Mouse (Mus musculus) brain, embryonic 18.5 days (tissue): ENCODE measurements at regions not wholly inside any gene's neighbourhood (a gene's known extent, or its start where the extent isn't known, plus 50 kb on each side); places are given as distances from the start of the nearest gene placed in this dataset.
A peak's percentile ranks its signal among the peaks of the same experiment; 100 is the strongest.

Experiments
- DNase-seq: peaks from one replicate; pipeline ENCODE4 v3.0.0-alpha.2; 2012; ENCODE audit warnings: low read depth, low spot score

- DNase-seq = no peak
Measured at GRCm38 (mm10) chr4:137216908-137217497, 60.3 kb upstream of the Wnt4 start.

GRCm38 (mm10) chr4:137214573-137214972 is 62.7 kb upstream of the Wnt4 start:
- no peak for DNase-seq

- no peak for DNase-seq
Measured at GRCm38 (mm10) chr4:137212846-137213245, 64.4 kb upstream of the Wnt4 start.

- DNase-seq = no peak
Measured at GRCm38 (mm10) chr4:137212106-137212505, 65.2 kb upstream of the Wnt4 start.

- DNase-seq = no peak
Measured at GRCm38 (mm10) chr4:137211288-137211687, 66.0 kb upstream of the Wnt4 start.

GRCm38 (mm10) chr4:137210525-137210924 is 66.8 kb upstream of the Wnt4 start:
- no peak for DNase-seq

- no peak for DNase-seq
Measured at GRCm38 (mm10) chr4:137200968-137201367, 76.3 kb upstream of the Wnt4 start.

- DNase-seq = no peak
Measured at GRCm38 (mm10) chr4:137200426-137200825, 76.9 kb upstream of the Wnt4 start.

GRCm38 (mm10) chr4:137196491-137196974 is 80.8 kb upstream of the Wnt4 start:
- DNase-seq = no peak

GRCm38 (mm10) chr4:137194106-137194505 is 83.2 kb upstream of the Wnt4 start:
- no peak for DNase-seq

GRCm38 (mm10) chr4:137190625-137191024 is 86.7 kb upstream of the Wnt4 start:
- DNase-seq = no peak

- DNase-seq = no peak
Measured at GRCm38 (mm10) chr4:137189801-137190200, 87.5 kb upstream of the Wnt4 start.

GRCm38 (mm10) chr4:137189058-137189457 is 88.2 kb upstream of the Wnt4 start:
- DNase-seq = no peak

- no peak for DNase-seq
Measured at GRCm38 (mm10) chr4:137187592-137187991, 89.7 kb upstream of the Wnt4 start.

GRCm38 (mm10) chr4:137187051-137187450 is 90.2 kb upstream of the Wnt4 start:
- DNase-seq = no peak

GRCm38 (mm10) chr4:137185001-137185400 is 92.3 kb upstream of the Wnt4 start:
- no peak for DNase-seq

GRCm38 (mm10) chr4:137183181-137183850 is 94.0 kb upstream of the Wnt4 start:
- DNase-seq = no peak

GRCm38 (mm10) chr4:137182547-137182946 is 94.7 kb upstream of the Wnt4 start:
- no peak for DNase-seq

GRCm38 (mm10) chr4:137181252-137181651 is 96.0 kb upstream of the Wnt4 start:
- no peak for DNase-seq

- DNase-seq = no peak
Measured at GRCm38 (mm10) chr4:137180083-137180482, 97.2 kb upstream of the Wnt4 start.

- no peak for DNase-seq
Measured at GRCm38 (mm10) chr4:137178833-137179232, 98.5 kb upstream of the Wnt4 start.

GRCm38 (mm10) chr4:137164933-137165332 is 112.4 kb upstream of the Wnt4 start:
- no peak for DNase-seq

- DNase-seq = peak; percentile 26
Measured at GRCm38 (mm10) chr4:137164429-137164828, 112.9 kb upstream of the Wnt4 start.
